Mouse (Mus musculus): ENCODE data around the gene Mms19. TPM values are rescaled to one million over a fixed set of nuclear protein-coding genes. Genes with fewer than 3 reads are reported as not detected.

Mms19 gene
- 35.6 and 41.7 TPM in 2 replicates for polyA plus RNA-seq (2014; fragmentation: Nextera tagmentation; extraction: Ambion mirVana)

DNA sequence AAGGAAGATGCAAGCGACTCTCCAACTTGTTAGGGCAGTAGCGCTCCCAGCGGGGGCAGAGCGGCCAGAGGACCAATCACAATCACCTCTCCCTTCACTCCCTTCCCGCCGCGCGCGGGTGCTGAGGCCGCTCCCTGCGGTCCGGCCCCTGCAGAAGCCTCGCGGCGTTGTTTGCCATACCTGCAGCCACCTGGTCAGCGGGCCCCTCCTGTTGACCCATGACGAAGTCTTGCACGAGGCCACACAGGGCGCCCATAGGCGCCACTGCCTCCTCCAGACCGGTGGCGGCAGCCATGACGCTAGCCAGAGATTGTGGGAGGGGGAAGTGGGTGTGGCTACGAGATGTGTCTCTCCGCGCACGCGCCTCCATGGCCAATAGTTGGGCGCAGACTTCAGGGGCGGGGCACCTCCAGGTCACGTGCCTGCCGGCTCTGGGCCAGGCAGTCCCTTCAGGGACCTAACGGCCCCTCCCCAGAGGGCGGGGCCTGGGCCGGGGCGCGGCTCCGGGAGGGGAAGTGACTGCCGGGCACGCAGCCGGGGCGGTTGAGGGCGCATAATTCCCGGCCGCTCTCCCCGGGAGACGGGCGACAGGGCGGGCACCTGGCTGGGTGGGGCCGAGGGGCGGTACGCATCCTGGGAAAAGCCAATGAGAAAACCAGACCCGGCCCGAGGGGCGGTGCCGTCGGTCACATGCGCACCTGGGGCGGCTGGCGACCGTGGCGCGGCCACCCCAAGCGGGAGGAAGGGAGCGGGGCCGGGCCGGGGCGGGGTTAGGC, at the start of gene Mms19:
Mms19 (minus strand) TSS at position 339 of the 776 bp plus-strand sequence.
- no peaks in the 10 kb centered on the region for H3K27me3 ChIP-seq (ENCODE audit: insufficient read depth, low read length)
- peak within 1 kb of the TSS; percentile 85 for H3K4me3 ChIP-seq (ENCODE audit: low read depth, low read length)
- no peaks in the 10 kb centered on the region; the same call in 1 of the 2 replicates for H3K4me1 ChIP-seq (ENCODE audit: insufficient read depth)
- H3K4me2 ChIP-seq = peak within 1 kb of the TSS; percentile 80
- TF ChIP-seq CTCF (IDR thresholded peaks at IDR 0.05; ENCODE audit: low read depth) = peak; percentile 23; the same call in 1 of the 2 replicates
- peak within 1 kb of the TSS; percentile 87 for H3K27ac ChIP-seq (ENCODE audit: low read depth)
- DNase-seq (peak; percentile 100), ATAC-seq (ENCODE audit: insufficient read depth) (peak; percentile 96)
- peaks cover 3% of the 10 kb centered on the region; the same call in 1 of the 2 replicates for H3K36me3 ChIP-seq (ENCODE audit: insufficient read depth)
- under 1% methylated on average over 68 of the region's 68 CpGs for WGBS
- H3K9me3 ChIP-seq (ENCODE audit: low read depth, low read length) = no peaks in the 10 kb centered on the region
- peak within 1 kb of the TSS; percentile 80 for H3K9ac ChIP-seq

- H3K9me3 ChIP-seq (ENCODE audit: low read depth, low read length) = no peaks in the 10 kb centered on the region
- 2% methylated on average over 5 of the region's 5 CpGs for whole genome bisulfite sequencing
- H3K9ac ChIP-seq = no peak overlapping the region
- no peak overlapping the region for H3K27ac ChIP-seq (ENCODE audit: low read depth)
- DNase-seq (peak; percentile 89), ATAC-seq (ENCODE audit: insufficient read depth) (peak; percentile 68)
- H3K4me3 ChIP-seq (ENCODE audit: low read depth, low read length) = no peak overlapping the region
- no peaks in the 10 kb centered on the region for H3K27me3 ChIP-seq (ENCODE audit: insufficient read depth, low read length)
- no peaks in the 10 kb centered on the region for H3K4me1 ChIP-seq (ENCODE audit: insufficient read depth)
- TF ChIP-seq CTCF (IDR thresholded peaks at IDR 0.05; ENCODE audit: low read depth) = peak; percentile 97
- no peak overlapping the region for H3K4me2 ChIP-seq
- H3K36me3 ChIP-seq (ENCODE audit: insufficient read depth) = no peaks in the 10 kb centered on the region
Measured at GRCm38 (mm10) chr19:42026158-42026557, 45.2 kb upstream of the Mms19 start.

- 76% methylated on average over 2 of the region's 2 CpGs for WGBS
- TF ChIP-seq CTCF (IDR thresholded peaks at IDR 0.05; ENCODE audit: low read depth) = no peak
- H3K9me3 ChIP-seq (ENCODE audit: low read depth, low read length) = no peaks in the 10 kb centered on the region
- H3K27ac ChIP-seq (ENCODE audit: low read depth) = no peak overlapping the region
- H3K9ac ChIP-seq = no peak overlapping the region
- no peak for ATAC-seq (ENCODE audit: insufficient read depth)
- H3K4me3 ChIP-seq (ENCODE audit: low read depth, low read length) = no peak overlapping the region
- H3K4me2 ChIP-seq = no peak overlapping the region
- DNase-seq = no peak
- H3K36me3 ChIP-seq (ENCODE audit: insufficient read depth) = no peaks in the 10 kb centered on the region
- H3K4me1 ChIP-seq (ENCODE audit: insufficient read depth) = peaks cover 1% of the 10 kb centered on the region; the same call in 1 of the 2 replicates
- H3K27me3 ChIP-seq (ENCODE audit: insufficient read depth, low read length) = no peaks in the 10 kb centered on the region
Measured at GRCm38 (mm10) chr19:42022542-42022848, 41.5 kb upstream of the Mms19 start.

DNA sequence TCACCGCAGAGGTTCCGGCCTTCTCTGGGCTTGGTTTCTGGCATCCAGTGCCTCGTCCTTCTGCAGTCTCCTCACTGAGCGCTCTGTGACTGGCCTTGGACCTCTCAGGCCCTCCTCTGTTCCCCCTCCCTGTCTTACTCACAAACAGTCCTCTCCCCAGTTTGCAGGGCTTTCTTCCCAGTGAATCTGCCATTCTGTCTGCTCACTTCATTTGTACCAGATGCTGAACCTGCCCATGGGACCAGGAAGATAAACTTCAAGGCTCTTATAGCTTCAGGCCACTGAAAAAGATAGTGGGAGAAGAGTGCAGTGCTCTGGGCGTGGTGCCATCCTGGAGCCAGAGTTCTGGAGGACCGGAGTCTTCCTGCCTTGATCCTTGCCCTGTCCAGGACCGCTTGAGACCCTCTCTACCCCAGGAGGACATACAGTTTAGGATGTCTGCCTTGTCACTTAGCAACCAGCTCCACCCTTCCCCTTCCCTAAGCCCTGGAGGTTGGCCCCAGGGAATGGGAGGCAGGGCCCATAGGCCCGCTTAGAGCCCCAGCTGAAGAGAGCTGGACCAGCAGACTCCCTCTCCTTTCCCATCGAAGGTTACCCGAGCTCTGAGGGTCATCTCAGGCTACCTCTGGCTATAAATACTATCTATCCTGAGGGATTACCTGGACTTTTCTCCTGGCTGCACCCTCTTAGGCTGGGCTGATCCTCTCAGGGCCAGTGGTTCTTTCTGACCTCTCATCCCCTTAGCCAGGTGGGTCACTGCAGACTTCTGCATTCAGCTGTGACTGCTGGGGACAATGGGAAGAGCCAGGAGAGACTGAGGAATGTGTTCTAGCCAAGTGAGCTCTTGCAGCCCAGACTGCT, 41.0 kb upstream of the Mms19 start:
- Histone ChIP-seq H3K36me3 (ENCODE audit: insufficient read depth) (no peaks in the 10 kb centered on the region), H3K4me1 (ENCODE audit: insufficient read depth) (peaks cover 3% of the 10 kb centered on the region; the same call in 1 of the 2 replicates), H3K9me3 (ENCODE audit: low read depth, low read length) (no peaks in the 10 kb centered on the region), H3K9ac (no peak overlapping the region), H3K27ac (ENCODE audit: low read depth) (no peak overlapping the region), H3K4me2 (no peak overlapping the region), H3K27me3 (ENCODE audit: insufficient read depth, low read length) (no peaks in the 10 kb centered on the region), H3K4me3 (ENCODE audit: low read depth, low read length) (no peak overlapping the region)
- no peak for DNase-seq
- ATAC-seq (ENCODE audit: insufficient read depth) = no peak
- WGBS = 74% methylated on average over 10 of the region's 10 CpGs
- TF ChIP-seq CTCF (IDR thresholded peaks at IDR 0.05; ENCODE audit: low read depth) = no peak

- peak overlapping the region; percentile 74 for H3K27ac ChIP-seq (ENCODE audit: low read depth)
- H3K27me3 ChIP-seq (ENCODE audit: insufficient read depth, low read length) = no peaks in the 10 kb centered on the region
- no peak for TF ChIP-seq CTCF (IDR thresholded peaks at IDR 0.05; ENCODE audit: low read depth)
- H3K36me3 ChIP-seq (ENCODE audit: insufficient read depth) = no peaks in the 10 kb centered on the region
- peaks cover 3% of the 10 kb centered on the region; the same call in 1 of the 2 replicates for H3K4me1 ChIP-seq (ENCODE audit: insufficient read depth)
- no peak overlapping the region for H3K9ac ChIP-seq
- WGBS = 28% methylated on average over 4 of the region's 4 CpGs
- peak; percentile 36; the same call in 1 of the 2 replicates for ATAC-seq (ENCODE audit: insufficient read depth)
- peak; percentile 29 for DNase-seq
- no peaks in the 10 kb centered on the region for H3K9me3 ChIP-seq (ENCODE audit: low read depth, low read length)
- no peak overlapping the region for H3K4me3 ChIP-seq (ENCODE audit: low read depth, low read length)
- no peak overlapping the region for H3K4me2 ChIP-seq
Measured at GRCm38 (mm10) chr19:42019011-42019522, 38.1 kb upstream of the Mms19 start.

- no peak overlapping the region; the same call in 1 of the 2 replicates for H3K9ac ChIP-seq
- peaks cover 3% of the 10 kb centered on the region; the same call in 1 of the 2 replicates for H3K4me1 ChIP-seq (ENCODE audit: insufficient read depth)
- no peaks in the 10 kb centered on the region for H3K9me3 ChIP-seq (ENCODE audit: low read depth, low read length)
- H3K36me3 ChIP-seq (ENCODE audit: insufficient read depth) = no peaks in the 10 kb centered on the region
- H3K4me2 ChIP-seq = no peak overlapping the region
- ATAC-seq (ENCODE audit: insufficient read depth) (peak; percentile 53), DNase-seq (peak; percentile 61)
- peak overlapping the region; percentile 74 for H3K27ac ChIP-seq (ENCODE audit: low read depth)
- no peak for TF ChIP-seq CTCF (IDR thresholded peaks at IDR 0.05; ENCODE audit: low read depth)
- no peak overlapping the region for H3K4me3 ChIP-seq (ENCODE audit: low read depth, low read length)
- H3K27me3 ChIP-seq (ENCODE audit: insufficient read depth, low read length) = no peaks in the 10 kb centered on the region
- whole genome bisulfite sequencing = 51% methylated on average over 8 of the region's 8 CpGs
Measured at GRCm38 (mm10) chr19:42017399-42018247, 36.7 kb upstream of the Mms19 start.

Data from lung, embryonic 14.5 days (tissue).